Mouse (Mus musculus) heart, embryonic 12.5 days (tissue): Measurements from ENCODE around the gene Tapt1. TPM values are rescaled to one million over a fixed set of nuclear protein-coding genes. Genes with fewer than 3 reads are reported as not detected.

Experiments
- ATAC-seq: fragments of 200-750 bp; cut with Nextera tagmentation; 2 replicates; pipeline ENCODE4 v1.8.0; 2017; ENCODE audit warnings: moderate TSS enrichment, moderate library complexity; ENCODE audit not compliant: insufficient number of reproducible peaks, low FRiP score
- H3K27ac ChIP-seq: fragments of 300-500 bp; sonication (generic); 2 replicates; pipeline ENCODE4 v1.5.1; 2016; ENCODE audit warnings: mild to moderate bottlenecking, moderate library complexity; ENCODE audit not compliant: poor library complexity, severe bottlenecking
- H3K27me3 ChIP-seq: fragments of 300-500 bp; sonication (generic); replicated peaks from 2 replicates; pipeline ENCODE4 v1.6.1; 2016; ENCODE audit warnings: mild to moderate bottlenecking, moderate library complexity
- H3K36me3 ChIP-seq: fragments of 300-500 bp; sonication (generic); 2 replicates; pipeline ENCODE4 v1.6.1; 2016; ENCODE audit warnings: mild to moderate bottlenecking, moderate library complexity
- H3K4me1 ChIP-seq: fragments of 300-500 bp; sonication (generic); replicated peaks from 2 replicates; pipeline ENCODE4 v1.6.1; 2016; ENCODE audit warnings: mild to moderate bottlenecking
- H3K4me2 ChIP-seq: fragments of 300-500 bp; sonication (generic); 2 replicates; pipeline ENCODE4 v1.6.1; 2016; ENCODE audit warnings: mild to moderate bottlenecking, moderate library complexity
- H3K4me3 ChIP-seq: fragments of 300-500 bp; sonication (generic); 2 replicates; pipeline ENCODE4 v1.5.1; 2016; ENCODE audit warnings: mild to moderate bottlenecking
- H3K9ac ChIP-seq: fragments of 300-500 bp; sonication (generic); 2 replicates; pipeline ENCODE4 v1.6.1; 2016; ENCODE audit warnings: mild to moderate bottlenecking, moderate library complexity
- H3K9me3 ChIP-seq: fragments of 300-500 bp; sonication (generic); replicated peaks from 2 replicates; pipeline ENCODE4 v1.6.1; 2016; ENCODE audit warnings: mild to moderate bottlenecking, moderate library complexity
- WGBS: fragments of 180-500 bp; shearing (Covaris S2); methylation state at CpG from one replicate; pipeline ENCODE4 v1.1.7; 2016; 5-methylcytosine and 5-hydroxymethylcytosine counted together
- polyA plus RNA-seq: library from polyadenylated mRNA; unstranded; fragments of >200 nt; fragmentation: Nextera tagmentation; extraction: Ambion mirVana; gene quantifications from 2 replicates; pipeline ENCODE4 v1.2.1, GENCODE M21; 2016

Gene Tapt1
- polyA plus RNA-seq, 1 experiment from 2014 or later = 32.6 TPM

GRCm38 (mm10) chr5:44233933-44234332, 7.5 kb upstream of the Tapt1 start:
- Histone ChIP-seq H3K9ac (no peak overlapping the region), H3K27ac (no peak overlapping the region), H3K4me1 (peaks cover 2% of the 10 kb centered on the region), H3K9me3 (no peaks in the 10 kb centered on the region), H3K27me3 (no peaks in the 10 kb centered on the region), H3K36me3 (no peaks in the 10 kb centered on the region), H3K4me2 (no peak overlapping the region), H3K4me3 (no peak overlapping the region)
- 89% methylated on average over 3 of the region's 3 CpGs for WGBS
- no peak for ATAC-seq

GRCm38 (mm10) chr5:44228756-44229155, 2.3 kb upstream of the Tapt1 start:
- Histone ChIP-seq H3K4me3 (no peak overlapping the region), H3K9ac (no peak overlapping the region), H3K27me3 (no peaks in the 10 kb centered on the region), H3K9me3 (no peaks in the 10 kb centered on the region), H3K4me2 (no peak overlapping the region), H3K27ac (no peak overlapping the region), H3K36me3 (no peaks in the 10 kb centered on the region), H3K4me1 (peaks cover 18% of the 10 kb centered on the region)
- 76% methylated on average over 4 of the region's 4 CpGs for WGBS
- no peak for ATAC-seq

DNA sequence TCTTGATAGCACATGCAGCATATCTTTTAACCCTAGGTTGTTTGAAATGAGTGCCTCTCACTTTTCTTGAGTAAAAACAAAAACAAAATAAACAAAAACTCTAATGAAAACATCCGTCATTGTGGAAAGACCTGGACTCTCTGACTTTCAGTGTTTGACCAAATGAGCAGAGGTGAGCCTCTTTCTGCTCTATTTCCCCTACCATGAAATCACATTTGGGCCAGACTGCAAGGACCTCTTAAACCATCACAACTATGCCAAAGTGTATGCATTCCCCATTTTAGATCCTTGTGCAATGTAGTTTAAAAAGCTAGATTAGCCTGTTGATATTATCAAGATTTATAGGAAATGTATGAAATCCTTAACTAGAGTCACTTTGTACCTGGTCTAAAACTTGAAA, 1.9 kb upstream of the Tapt1 start:
- peaks cover 22% of the 10 kb centered on the region for H3K4me1 ChIP-seq
- H3K9me3 ChIP-seq = no peaks in the 10 kb centered on the region
- ATAC-seq = no peak
- no peaks in the 10 kb centered on the region for H3K27me3 ChIP-seq
- H3K36me3 ChIP-seq = no peaks in the 10 kb centered on the region
- no peak overlapping the region for H3K4me2 ChIP-seq
- H3K9ac ChIP-seq = no peak overlapping the region
- H3K27ac ChIP-seq = no peak overlapping the region
- WGBS = 79% methylated on average over 1 of the region's 1 CpGs
- H3K4me3 ChIP-seq = no peak overlapping the region

DNA sequence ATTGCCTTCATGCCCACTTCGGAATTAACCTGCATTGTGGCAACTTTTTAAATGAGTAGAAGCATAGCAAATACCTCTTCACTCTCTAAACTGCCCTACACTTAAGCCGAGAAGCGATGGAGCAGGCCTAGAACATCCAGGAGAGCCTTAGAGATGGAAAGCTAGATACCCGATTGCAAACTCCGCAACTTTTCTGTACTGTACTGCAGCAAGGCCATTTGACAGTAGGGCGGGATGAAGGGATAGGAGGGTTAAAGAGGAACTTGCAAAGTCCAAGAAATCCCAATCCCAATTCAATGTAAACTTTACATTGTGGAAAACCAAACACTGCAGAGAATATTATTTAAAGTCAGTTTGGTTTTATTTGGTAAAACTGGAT, 1.0 kb upstream of the Tapt1 start:
- no peak for ATAC-seq
- peak overlapping the region; percentile 91 for H3K27ac ChIP-seq
- 5% methylated on average over 6 of the region's 6 CpGs for WGBS

GRCm38 (mm10) chr5:44225911-44226520, 410 bp downstream of the Tapt1 start:
- WGBS = 1% methylated on average over 64 of the region's 72 CpGs
- peak overlapping the region; percentile 98 for H3K9ac ChIP-seq
- H3K27ac ChIP-seq = peak overlapping the region; percentile 91
- no peaks in the 10 kb centered on the region for H3K36me3 ChIP-seq
- H3K4me2 ChIP-seq = peak overlapping the region; percentile 86
- no peaks in the 10 kb centered on the region for H3K9me3 ChIP-seq
- H3K4me3 ChIP-seq = peak overlapping the region; percentile 95
- peaks cover 28% of the 10 kb centered on the region for H3K4me1 ChIP-seq
- H3K27me3 ChIP-seq = no peaks in the 10 kb centered on the region
- peak; percentile 63 for ATAC-seq

More for the DNA sequence above, 1.0 kb upstream of the Tapt1 start:
- Histone ChIP-seq H3K4me3 (peak overlapping the region; percentile 95), H3K9ac (peak overlapping the region; percentile 98), H3K4me2 (peak overlapping the region; percentile 86), H3K9me3 (no peaks in the 10 kb centered on the region), H3K4me1 (peaks cover 28% of the 10 kb centered on the region), H3K36me3 (no peaks in the 10 kb centered on the region), H3K27me3 (no peaks in the 10 kb centered on the region)

DNA sequence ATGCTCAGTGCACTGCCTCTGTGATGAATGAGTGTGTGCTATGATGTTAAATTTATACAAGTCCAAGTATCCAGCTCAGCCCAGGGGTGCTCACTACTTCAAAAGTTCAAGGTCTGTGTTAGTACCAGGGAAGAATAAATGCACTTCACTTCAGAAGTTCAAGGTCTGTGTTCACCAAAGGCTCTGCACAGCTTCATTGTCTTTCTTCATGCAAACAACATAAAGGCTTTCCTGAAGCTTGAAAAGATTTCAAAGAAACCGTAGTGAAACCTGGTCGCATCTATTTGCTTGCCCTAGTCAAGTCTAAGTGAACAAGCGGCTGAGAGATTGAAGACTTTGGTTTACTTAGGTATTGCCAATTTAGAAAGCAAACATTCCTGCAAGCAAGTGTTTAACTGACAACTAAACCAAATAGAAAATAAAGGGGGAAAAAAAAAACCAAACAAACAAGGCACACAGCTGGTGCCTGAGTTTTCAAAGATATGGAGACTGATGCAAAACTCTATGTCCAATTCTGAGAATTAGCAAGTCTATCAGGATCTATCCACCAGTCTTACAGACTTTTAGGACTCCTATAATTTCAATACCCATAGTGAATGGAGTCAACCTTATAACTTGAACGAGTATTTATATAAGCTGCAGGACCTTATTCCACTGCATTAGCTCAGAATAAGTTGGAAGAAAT, 1.4 kb downstream of the Tapt1 start:
- ATAC-seq = no peak
- Histone ChIP-seq H3K4me1 (peaks cover 28% of the 10 kb centered on the region), H3K4me3 (peak overlapping the region; percentile 95), H3K9me3 (no peaks in the 10 kb centered on the region), H3K27me3 (no peaks in the 10 kb centered on the region), H3K36me3 (no peaks in the 10 kb centered on the region), H3K27ac (no peak overlapping the region), H3K9ac (no peak overlapping the region; the same call in 1 of the 2 replicates), H3K4me2 (peak overlapping the region; percentile 86)
- 77% methylated on average over 4 of the region's 4 CpGs for WGBS

DNA sequence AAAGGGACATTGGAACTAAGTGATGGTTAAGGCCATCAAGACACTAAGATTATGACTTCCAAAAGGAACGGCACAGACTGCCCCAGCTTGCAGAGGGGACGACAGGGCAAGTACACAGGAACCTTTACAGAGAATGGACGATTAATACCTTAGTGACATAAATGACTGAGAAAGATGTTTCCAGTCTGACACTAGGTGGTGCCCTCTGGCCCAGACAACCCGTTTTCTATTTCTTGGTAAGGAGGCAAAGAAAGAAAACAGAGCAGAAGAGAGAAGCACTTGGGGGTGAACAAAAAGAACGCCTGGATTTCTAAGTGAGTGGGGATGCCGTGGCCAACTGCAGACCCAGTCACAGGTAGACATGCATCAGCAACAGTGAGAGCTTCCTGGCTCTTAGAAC, 2.2 kb downstream of the Tapt1 start:
- ATAC-seq = no peak
- peak overlapping the region; percentile 47 for H3K4me2 ChIP-seq

GRCm38 (mm10) chr5:44223341-44223881, 3.0 kb downstream of the Tapt1 start:
- WGBS = 64% methylated on average over 16 of the region's 16 CpGs
- Histone ChIP-seq H3K4me2 (no peak overlapping the region), H3K36me3 (no peaks in the 10 kb centered on the region), H3K27ac (no peak overlapping the region), H3K27me3 (no peaks in the 10 kb centered on the region), H3K4me1 (peaks cover 24% of the 10 kb centered on the region), H3K4me3 (no peak overlapping the region), H3K9ac (no peak overlapping the region), H3K9me3 (no peaks in the 10 kb centered on the region)
- ATAC-seq = no peak

More for the DNA sequence above, 2.2 kb downstream of the Tapt1 start:
- Histone ChIP-seq H3K27ac (no peak overlapping the region), H3K9me3 (no peaks in the 10 kb centered on the region), H3K27me3 (no peaks in the 10 kb centered on the region), H3K4me3 (peak overlapping the region; percentile 8; the same call in 1 of the 2 replicates), H3K9ac (no peak overlapping the region), H3K4me1 (peaks cover 28% of the 10 kb centered on the region), H3K36me3 (no peaks in the 10 kb centered on the region)
- 22% methylated on average over 6 of the region's 6 CpGs for WGBS

DNA sequence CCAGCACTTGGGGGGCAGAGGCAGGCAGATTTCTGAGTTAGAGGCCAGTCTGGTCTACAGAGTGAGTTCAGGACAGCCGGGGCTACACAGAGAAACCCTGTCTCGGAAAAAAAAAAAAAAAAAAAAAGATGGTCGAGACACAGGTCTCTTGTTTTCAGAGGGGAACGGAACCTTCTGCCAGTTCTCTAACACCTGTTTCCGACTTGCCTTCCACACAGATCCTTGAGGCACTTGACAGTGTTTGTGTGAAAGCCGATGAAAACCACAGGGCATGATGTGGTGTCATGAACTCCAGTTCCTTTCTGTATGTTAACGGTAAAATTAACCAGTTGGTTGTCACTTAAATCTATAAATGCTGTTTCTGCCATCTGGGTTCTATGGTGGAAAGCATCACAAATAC, 6.0 kb downstream of the Tapt1 start:
- WGBS = 83% methylated on average over 7 of the region's 7 CpGs
- peaks cover 6% of the 10 kb centered on the region; the same call in 1 of the 2 replicates for H3K36me3 ChIP-seq
- H3K4me1 ChIP-seq = peaks cover 20% of the 10 kb centered on the region
- no peak overlapping the region for H3K9ac ChIP-seq
- no peaks in the 10 kb centered on the region for H3K27me3 ChIP-seq
- H3K4me3 ChIP-seq = no peak overlapping the region
- no peaks in the 10 kb centered on the region for H3K9me3 ChIP-seq
- H3K27ac ChIP-seq = no peak overlapping the region
- ATAC-seq = no peak
- H3K4me2 ChIP-seq = no peak overlapping the region

DNA sequence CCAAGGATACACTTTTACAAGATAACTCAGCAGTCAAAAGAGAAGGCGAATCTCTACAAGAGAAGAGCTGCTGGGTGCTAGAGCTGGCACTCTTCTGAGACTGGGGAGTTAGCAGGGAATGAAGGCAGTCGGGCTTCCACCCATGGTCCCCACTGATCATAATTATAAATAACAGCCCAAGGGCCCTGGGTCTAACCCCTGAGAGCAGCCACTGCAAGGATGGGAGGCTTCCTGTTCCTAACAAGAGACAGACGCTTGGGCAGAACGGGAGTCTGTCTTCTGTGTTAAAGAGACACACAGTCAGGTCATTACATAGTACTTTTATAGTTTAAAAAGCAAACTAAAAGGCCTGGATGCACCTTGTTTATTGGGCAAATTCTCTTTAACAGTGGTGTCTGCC, 6.6 kb downstream of the Tapt1 start:
- no peaks in the 10 kb centered on the region for H3K9me3 ChIP-seq
- WGBS = 77% methylated on average over 4 of the region's 4 CpGs
- peaks cover 12% of the 10 kb centered on the region; the same call in 1 of the 2 replicates for H3K36me3 ChIP-seq
- no peak overlapping the region for H3K27ac ChIP-seq
- ATAC-seq = no peak
- H3K27me3 ChIP-seq = no peaks in the 10 kb centered on the region
- H3K4me2 ChIP-seq = no peak overlapping the region
- H3K4me3 ChIP-seq = no peak overlapping the region
- peaks cover 17% of the 10 kb centered on the region for H3K4me1 ChIP-seq
- no peak overlapping the region for H3K9ac ChIP-seq

- no peak overlapping the region for H3K27ac ChIP-seq
- no peak for ATAC-seq
- no peaks in the 10 kb centered on the region for H3K9me3 ChIP-seq
Observed at GRCm38 (mm10) chr5:44218483-44218882, 7.9 kb downstream of the Tapt1 start.

More at GRCm38 (mm10) chr5:44218483-44218882, 7.9 kb downstream of the Tapt1 start:
- WGBS = 75% methylated on average over 4 of the region's 4 CpGs
- Histone ChIP-seq H3K9ac (no peak overlapping the region), H3K4me2 (no peak overlapping the region), H3K4me1 (peaks cover 8% of the 10 kb centered on the region), H3K27me3 (no peaks in the 10 kb centered on the region), H3K36me3 (peaks cover 12% of the 10 kb centered on the region; the same call in 1 of the 2 replicates), H3K4me3 (no peak overlapping the region)
